Mouse (Mus musculus) liver, adult 2 months (tissue): Measurements from ENCODE around the gene Zzef1. TPM values are rescaled to one million over a fixed set of nuclear protein-coding genes. Genes with fewer than 3 reads are reported as not detected.

ENCODE experiments used
- DNase-seq: peaks from one replicate; pipeline ENCODE4 v3.0.0-alpha.2; 2011; ENCODE audit warnings: low read depth, low spot score; ENCODE audit errors: extremely low read depth
- H3K27ac ChIP-seq: fragments of 200-500 bp; replicated peaks from 2 replicates; pipeline ENCODE4 v1.5.1; 2012; ENCODE audit warnings: low read depth, mild to moderate bottlenecking, control low read depth, inconsistent platforms, low read length; ENCODE audit not compliant: insufficient read depth
- H3K27me3 ChIP-seq: fragments of 200-500 bp; 2 replicates; pipeline ENCODE4 v1.6.1; 2012; ENCODE audit warnings: mild to moderate bottlenecking, moderate library complexity, low read length, inconsistent platforms; ENCODE audit not compliant: control insufficient read depth, insufficient read depth
- H3K36me3 ChIP-seq: fragments of 200-500 bp; 2 replicates; pipeline ENCODE4 v1.6.1; 2012; ENCODE audit warnings: low read length, inconsistent platforms; ENCODE audit not compliant: control insufficient read depth, insufficient read depth
- H3K4me1 ChIP-seq: fragments of 200-500 bp; 2 replicates; pipeline ENCODE4 v1.6.1; 2011; ENCODE audit warnings: low read length; ENCODE audit not compliant: control insufficient read depth, insufficient read depth
- H3K4me3 ChIP-seq: fragments of 200-500 bp; 2 replicates; pipeline ENCODE4 v1.5.1; 2011; ENCODE audit warnings: low read depth, mild to moderate bottlenecking, control low read depth, low read length, moderate library complexity; ENCODE audit not compliant: insufficient read depth
- H3K79me2 ChIP-seq: fragments of 200-500 bp; 2 replicates; pipeline ENCODE4 v1.6.1; 2012; ENCODE audit warnings: inconsistent platforms, mild to moderate bottlenecking, low read length, moderate library complexity; ENCODE audit not compliant: control insufficient read depth, insufficient read depth
- H3K9ac ChIP-seq: fragments of 200-500 bp; 2 replicates; pipeline ENCODE4 v1.6.1; 2012; ENCODE audit warnings: low read depth, mild to moderate bottlenecking, control low read depth, inconsistent platforms, low read length
- CTCF ChIP-seq: fragments of 200-500 bp; IDR thresholded peaks from 2 replicates; pipeline ENCODE4 v1.5.1; 2011; ENCODE audit warnings: low read depth, low read length, control low read depth
- POLR2A ChIP-seq: fragments of 200-500 bp; IDR thresholded peaks from 2 replicates; pipeline ENCODE4 v1.6.1; 2011; ENCODE audit warnings: low read length, control low read depth; ENCODE audit not compliant: insufficient read depth; ENCODE audit errors: extremely low read depth
- whole genome bisulfite sequencing: fragments of 180-500 bp; shearing (Covaris S2); methylation state at CpG from one replicate; pipeline ENCODE4 v1.1.7; 2018; 5-methylcytosine and 5-hydroxymethylcytosine counted together
- polyA plus RNA-seq: library from polyadenylated mRNA; depleted of rRNA; stranded (reverse); fragments of >200 nt; gene quantifications from 2 replicates; pipeline ENCODE4 v1.2.3, GENCODE M21; 2012
- total RNA-seq: library from RNA; depleted of rRNA; stranded (reverse); fragments of >200 nt; gene quantifications from 2 replicates; pipeline ENCODE4 v1.2.3, GENCODE M21; 2014

The Zzef1 gene
- total and polyA plus RNA-seq, 2 experiments, result 13.6 to 14.1 TPM

GRCm38 (mm10) chr11:72940208-72941143, 144.4 kb downstream of the Zzef1 start:
- no peak for DNase-seq
- H3K36me3 ChIP-seq, result no peaks in the 10 kb centered on the region
- H3K79me2 ChIP-seq, result no peaks in the 10 kb centered on the region
- WGBS, result 47% methylated on average over 20 of the region's 20 CpGs
- H3K27me3 ChIP-seq, result no peaks in the 10 kb centered on the region; the same call in 1 of the 2 replicates
- peak overlapping the region; percentile 57 for H3K4me3 ChIP-seq
- H3K9ac ChIP-seq, result no peak overlapping the region
- H3K4me1 ChIP-seq, result 0 out of 2 replicates have a peak, but pooled peaks cover 3% of the 10 kb centered on the region
- H3K27ac ChIP-seq, result no peak overlapping the region
- peak; percentile 62; the same call in 1 of the 2 replicates for TF ChIP-seq CTCF
- TF ChIP-seq POLR2A, result no peak

- 37% methylated on average over 7 of the region's 7 CpGs for WGBS
- H3K36me3 ChIP-seq, result no peaks in the 10 kb centered on the region
- H3K27me3 ChIP-seq, result no peaks in the 10 kb centered on the region
- no peak overlapping the region for H3K4me3 ChIP-seq
- no peak overlapping the region for H3K9ac ChIP-seq
- H3K27ac ChIP-seq, result no peak overlapping the region
- TF ChIP-seq CTCF (no peak), POLR2A (no peak)
- H3K4me1 ChIP-seq, result peaks cover 6% of the 10 kb centered on the region; the same call in 1 of the 2 replicates
- no peaks in the 10 kb centered on the region for H3K79me2 ChIP-seq
- peak; percentile 18 for DNase-seq
Observed at GRCm38 (mm10) chr11:72944996-72945793, 149.2 kb downstream of the Zzef1 start.

- Histone ChIP-seq H3K36me3 (no peaks in the 10 kb centered on the region), H3K4me1 (peaks cover 6% of the 10 kb centered on the region; the same call in 1 of the 2 replicates), H3K79me2 (no peaks in the 10 kb centered on the region), H3K27me3 (no peaks in the 10 kb centered on the region), H3K27ac (no peak overlapping the region), H3K4me3 (no peak overlapping the region), H3K9ac (no peak overlapping the region)
- TF ChIP-seq CTCF, result no peak
- TF ChIP-seq POLR2A, result no peak
- 60% methylated on average over 6 of the region's 6 CpGs for WGBS
- peak; percentile 16 for DNase-seq
Observed at GRCm38 (mm10) chr11:72945875-72946559, 150.0 kb downstream of the Zzef1 start.

GRCm38 (mm10) chr11:72946560-72947119, 150.6 kb downstream of the Zzef1 start:
- H3K4me3 ChIP-seq, result no peak overlapping the region
- H3K27me3 ChIP-seq, result no peaks in the 10 kb centered on the region
- TF ChIP-seq POLR2A, result no peak
- no peak for TF ChIP-seq CTCF
- H3K27ac ChIP-seq, result no peak overlapping the region
- no peak for DNase-seq
- WGBS, result 61% methylated on average over 6 of the region's 6 CpGs
- H3K4me1 ChIP-seq, result peaks cover 6% of the 10 kb centered on the region; the same call in 1 of the 2 replicates
- H3K79me2 ChIP-seq, result no peaks in the 10 kb centered on the region
- H3K36me3 ChIP-seq, result no peaks in the 10 kb centered on the region
- no peak overlapping the region for H3K9ac ChIP-seq

GRCm38 (mm10) chr11:72947840-72948239, 151.8 kb downstream of the Zzef1 start:
- no peak for TF ChIP-seq CTCF
- no peak for TF ChIP-seq POLR2A
- no peaks in the 10 kb centered on the region for H3K27me3 ChIP-seq
- H3K36me3 ChIP-seq, result no peaks in the 10 kb centered on the region
- DNase-seq, result no peak
- no peaks in the 10 kb centered on the region for H3K79me2 ChIP-seq
- no peak overlapping the region for H3K9ac ChIP-seq
- no peak overlapping the region for H3K27ac ChIP-seq
- H3K4me3 ChIP-seq, result no peak overlapping the region
- peaks cover 6% of the 10 kb centered on the region; the same call in 1 of the 2 replicates for H3K4me1 ChIP-seq
- 87% methylated on average over 11 of the region's 11 CpGs for WGBS
